Mouse (Mus musculus) megakaryocyte, embryonic 14.5 days (primary cell): ENCODE data around the gene Itm2c.

Experiments
- FLI1 ChIP-seq: IDR thresholded peaks from 2 replicates; pipeline ENCODE4 v1.6.1; 2012; ENCODE audit warnings: low read length, inconsistent platforms, mixed read lengths
- GATA1 ChIP-seq: IDR thresholded peaks from 3 replicates; pipeline ENCODE4 v1.6.1; 2012; ENCODE audit warnings: mixed read lengths, low read length, inconsistent platforms, borderline replicate concordance

DNA sequence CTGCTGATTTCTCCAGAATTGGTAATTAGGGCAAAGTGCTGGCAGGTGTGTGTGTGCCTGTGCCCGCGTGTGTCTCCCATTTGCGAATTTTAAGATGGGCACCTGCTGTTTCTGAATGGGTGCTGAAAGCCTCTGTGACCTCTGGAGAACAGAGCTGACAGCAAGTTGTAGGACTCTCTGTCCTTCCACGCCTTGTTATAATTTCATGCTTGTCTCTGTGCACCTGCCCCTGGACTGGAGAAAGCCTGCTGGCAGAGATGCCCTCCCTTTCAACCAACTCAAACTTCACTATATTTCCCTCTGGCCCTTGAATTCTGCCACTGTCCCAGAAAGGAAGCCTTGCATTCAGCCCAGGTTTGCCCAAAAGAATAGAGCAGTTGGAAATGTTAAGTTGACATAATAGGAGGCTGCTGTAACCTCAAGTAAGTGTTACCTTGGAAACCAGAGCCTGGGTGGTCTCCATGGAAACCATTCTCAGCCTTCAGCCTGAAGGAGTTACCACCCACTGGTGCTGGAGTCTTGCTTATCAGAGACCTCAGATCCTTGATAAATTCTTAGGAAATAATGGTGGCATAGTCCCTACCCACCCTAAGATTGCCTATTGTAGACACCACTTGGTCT is 22.9 kb downstream of the Itm2c start:
- no peak for TF ChIP-seq GATA1
- no peak for TF ChIP-seq FLI1
